Mouse (Mus musculus): ENCODE measurements at regions not wholly inside any gene's neighbourhood (a gene's known extent, or its start where the extent isn't known, plus 50 kb on each side); places are given as distances from the start of the nearest gene placed in this dataset.

DNA sequence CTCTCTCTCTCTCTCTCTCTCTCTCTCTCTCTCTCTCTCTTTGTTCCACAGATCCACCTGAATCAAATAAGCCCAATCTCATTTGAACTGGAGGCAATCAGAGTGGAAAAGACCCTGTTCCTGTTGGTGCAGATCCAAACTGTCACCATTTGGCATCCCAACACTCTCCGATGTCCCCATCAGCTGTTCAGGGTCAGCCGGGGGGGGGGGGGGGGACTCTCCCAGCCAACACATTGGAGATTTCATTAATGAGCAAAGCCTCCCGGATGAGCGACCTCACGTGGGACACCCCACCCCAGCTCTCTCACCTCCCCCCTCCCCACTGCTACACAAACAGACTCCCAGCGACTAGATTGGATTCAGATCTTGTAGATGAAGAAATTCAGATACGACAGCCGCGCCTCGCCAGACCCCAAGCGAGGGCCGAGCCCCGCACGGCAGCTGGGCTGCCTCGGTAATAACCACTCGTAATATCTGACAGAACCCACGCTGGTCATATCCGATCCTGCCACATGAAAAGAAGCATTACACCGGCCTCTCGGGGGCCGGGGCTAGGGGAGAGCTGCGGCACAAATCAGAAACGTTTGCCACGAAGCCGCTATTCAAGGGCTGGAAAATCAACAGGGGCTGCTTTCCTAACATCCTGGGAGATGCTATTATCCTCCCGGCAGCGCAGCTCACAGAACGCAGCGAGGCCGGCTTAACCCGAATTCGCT lies 164.2 kb downstream of the H2al1j start:
- no peak overlapping the region for H3K9ac ChIP-seq (replicated peaks)
- no peak overlapping the region for H3K27ac ChIP-seq
- no peaks in the 10 kb centered on the region for H3K9me3 ChIP-seq (ENCODE audit: control insufficient read depth, low read length)
- ATAC-seq (ENCODE audit: insufficient read depth) (no peak), DNase-seq (ENCODE audit: low read depth in 3 of 3, low spot score in 3 of 3) (no peak)
- no peaks in the 10 kb centered on the region for H3K36me3 ChIP-seq (replicated peaks; ENCODE audit: control insufficient read depth, insufficient read depth, low read depth)
- H3K4me1 ChIP-seq (replicated peaks; ENCODE audit: control insufficient read depth in 2 of 2, insufficient read depth in 2 of 2, low read length in 1 of 2) = no peaks in the 10 kb centered on the region
- no peaks in the 10 kb centered on the region; the same call in 1 of the 2 replicates for H3K27me3 ChIP-seq (ENCODE audit: control insufficient read depth, insufficient read depth, low read length)
- TF ChIP-seq CTCF (IDR thresholded peaks at IDR 0.05; ENCODE audit: low read depth) = no peak
- TF ChIP-seq EP300 (IDR thresholded peaks at IDR 0.05; ENCODE audit: low read depth) = no peak
- H3K4me3 ChIP-seq (ENCODE audit: insufficient read depth in 1 of 2, low read depth in 2 of 2, low read length in 2 of 2) = no peak overlapping the region
- 36% methylated on average over 31 of the region's 32 CpGs for WGBS (ENCODE audit: insufficient replicate concordance)
- H3K4me2 ChIP-seq (ENCODE audit: low read depth) = no peak overlapping the region

DNA sequence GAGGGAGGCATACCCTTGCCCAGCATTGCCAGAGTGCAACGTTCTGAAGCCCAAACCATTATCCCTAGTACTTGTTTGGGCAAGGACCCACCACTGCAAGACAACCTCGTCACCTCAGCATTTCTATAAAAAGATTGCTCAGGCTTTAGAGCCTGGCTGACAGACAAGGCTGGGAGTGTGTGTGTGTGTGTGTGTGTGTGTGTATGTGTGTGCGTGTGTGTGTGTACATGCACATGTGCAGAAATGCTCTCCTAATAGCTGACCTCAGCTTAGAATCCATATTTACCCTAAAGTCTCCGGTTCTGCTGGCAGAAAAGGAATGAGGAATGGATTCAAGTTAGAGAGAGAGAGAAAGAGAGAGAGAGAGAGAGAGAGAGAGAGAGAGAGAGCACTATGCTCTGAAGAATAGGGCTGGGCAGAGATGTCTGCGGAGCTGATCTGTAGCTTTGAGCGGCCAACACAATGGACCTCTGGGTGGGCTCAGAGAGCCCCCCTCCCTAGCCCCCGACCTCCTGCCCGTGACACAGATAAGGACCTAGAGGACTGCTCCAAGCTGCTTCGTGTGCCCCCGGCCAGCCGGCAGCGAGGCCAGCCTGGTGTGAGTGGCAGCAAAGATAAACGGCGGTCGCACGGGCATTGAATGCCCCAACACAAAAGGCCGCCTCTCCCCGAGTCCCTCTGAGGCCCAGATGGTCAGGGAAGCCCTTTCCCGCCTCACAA lies 166.1 kb downstream of the H2al1j start:
- Histone ChIP-seq H3K4me2 (ENCODE audit: low read depth) (no peak overlapping the region), H3K4me1 (replicated peaks; ENCODE audit: control insufficient read depth in 2 of 2, insufficient read depth in 2 of 2, low read length in 1 of 2) (no peaks in the 10 kb centered on the region), H3K27ac (no peak overlapping the region), H3K36me3 (replicated peaks; ENCODE audit: control insufficient read depth, insufficient read depth, low read depth) (no peaks in the 10 kb centered on the region), H3K4me3 (ENCODE audit: insufficient read depth in 1 of 2, low read depth in 2 of 2, low read length in 2 of 2) (no peak overlapping the region), H3K9ac (replicated peaks) (no peak overlapping the region), H3K27me3 (ENCODE audit: control insufficient read depth, insufficient read depth, low read length) (no peaks in the 10 kb centered on the region; the same call in 1 of the 2 replicates), H3K9me3 (ENCODE audit: control insufficient read depth, low read length) (no peaks in the 10 kb centered on the region)
- ATAC-seq (ENCODE audit: insufficient read depth) (no peak), DNase-seq (ENCODE audit: low read depth in 3 of 3, low spot score in 3 of 3) (no peak)
- WGBS (ENCODE audit: insufficient replicate concordance) = 29% methylated on average over 19 of the region's 19 CpGs
- no peak for TF ChIP-seq CTCF (IDR thresholded peaks at IDR 0.05; ENCODE audit: low read depth)
- no peak for TF ChIP-seq EP300 (IDR thresholded peaks at IDR 0.05; ENCODE audit: low read depth)

DNA sequence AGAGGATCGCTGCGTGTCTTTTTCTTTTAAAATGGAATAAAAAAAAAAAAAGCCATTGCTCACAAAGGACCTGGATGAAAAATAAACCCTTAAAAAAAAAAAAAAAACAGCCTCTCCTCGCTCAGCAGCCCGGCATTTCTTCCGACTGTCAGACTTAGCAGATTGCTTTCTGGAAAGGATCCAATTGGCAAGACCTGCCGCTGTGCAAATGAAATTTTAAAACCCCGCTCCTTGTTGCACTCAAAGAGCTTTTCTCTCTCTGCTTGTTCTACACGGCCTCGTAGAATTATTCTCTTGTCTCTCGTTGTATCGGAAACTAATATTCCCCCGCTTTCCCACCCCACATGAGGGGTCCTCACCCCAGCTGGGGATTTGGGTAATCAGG lies 166.6 kb downstream of the H2al1j start:
- Histone ChIP-seq H3K27ac (no peak overlapping the region), H3K4me3 (ENCODE audit: insufficient read depth in 1 of 2, low read depth in 2 of 2, low read length in 2 of 2) (no peak overlapping the region), H3K36me3 (replicated peaks; ENCODE audit: control insufficient read depth, insufficient read depth, low read depth) (no peaks in the 10 kb centered on the region), H3K27me3 (ENCODE audit: control insufficient read depth, insufficient read depth, low read length) (no peaks in the 10 kb centered on the region; the same call in 1 of the 2 replicates), H3K4me1 (replicated peaks; ENCODE audit: control insufficient read depth in 2 of 2, insufficient read depth in 2 of 2, low read length in 1 of 2) (no peaks in the 10 kb centered on the region), H3K9ac (replicated peaks) (no peak overlapping the region), H3K9me3 (ENCODE audit: control insufficient read depth, low read length) (no peaks in the 10 kb centered on the region), H3K4me2 (ENCODE audit: low read depth) (no peak overlapping the region)
- TF ChIP-seq EP300 (IDR thresholded peaks at IDR 0.05; ENCODE audit: low read depth) (no peak), CTCF (IDR thresholded peaks at IDR 0.05; ENCODE audit: low read depth) (no peak)
- WGBS (ENCODE audit: insufficient replicate concordance) = 36% methylated on average over 12 of the region's 12 CpGs
- no peak for ATAC-seq (ENCODE audit: insufficient read depth)
- DNase-seq (ENCODE audit: low read depth in 3 of 3, low spot score in 3 of 3) = no peak

DNA sequence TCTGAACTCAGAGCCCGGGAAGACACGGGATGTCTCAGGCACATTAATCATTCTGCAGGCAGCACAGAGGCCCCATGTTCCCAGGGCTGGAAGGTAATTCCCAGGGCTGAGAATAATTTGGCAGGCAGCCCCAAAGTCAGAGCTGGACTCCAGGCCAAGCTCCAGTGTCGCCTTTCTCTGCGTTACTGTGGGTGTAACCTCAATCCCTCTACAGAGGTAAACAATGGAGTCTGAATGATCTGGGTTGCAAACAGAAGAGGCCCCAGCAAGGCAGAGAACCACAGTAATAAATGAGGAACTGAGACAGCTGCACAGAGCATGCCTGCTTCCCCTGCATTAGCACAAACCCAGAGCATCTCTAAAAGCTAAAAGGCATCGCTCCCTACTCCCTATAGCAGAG lies 184.8 kb downstream of the H2al1j start:
- Histone ChIP-seq H3K36me3 (replicated peaks; ENCODE audit: control insufficient read depth, insufficient read depth, low read depth) (no peaks in the 10 kb centered on the region), H3K9ac (replicated peaks) (no peak overlapping the region), H3K27ac (no peak overlapping the region), H3K4me3 (ENCODE audit: insufficient read depth in 1 of 2, low read depth in 2 of 2, low read length in 2 of 2) (no peak overlapping the region), H3K9me3 (ENCODE audit: control insufficient read depth, low read length) (no peaks in the 10 kb centered on the region), H3K4me1 (replicated peaks; ENCODE audit: control insufficient read depth in 2 of 2, insufficient read depth in 2 of 2, low read length in 1 of 2) (no peaks in the 10 kb centered on the region), H3K4me2 (ENCODE audit: low read depth) (no peak overlapping the region), H3K27me3 (ENCODE audit: control insufficient read depth, insufficient read depth, low read length) (no peaks in the 10 kb centered on the region)
- no peak for TF ChIP-seq CTCF (IDR thresholded peaks at IDR 0.05; ENCODE audit: low read depth)
- TF ChIP-seq EP300 (IDR thresholded peaks at IDR 0.05; ENCODE audit: low read depth) = no peak
- DNase-seq (ENCODE audit: low read depth in 3 of 3, low spot score in 3 of 3) = no peak
- WGBS (ENCODE audit: insufficient replicate concordance) = 51% methylated on average over 5 of the region's 5 CpGs
- no peak for ATAC-seq (ENCODE audit: insufficient read depth)

DNA sequence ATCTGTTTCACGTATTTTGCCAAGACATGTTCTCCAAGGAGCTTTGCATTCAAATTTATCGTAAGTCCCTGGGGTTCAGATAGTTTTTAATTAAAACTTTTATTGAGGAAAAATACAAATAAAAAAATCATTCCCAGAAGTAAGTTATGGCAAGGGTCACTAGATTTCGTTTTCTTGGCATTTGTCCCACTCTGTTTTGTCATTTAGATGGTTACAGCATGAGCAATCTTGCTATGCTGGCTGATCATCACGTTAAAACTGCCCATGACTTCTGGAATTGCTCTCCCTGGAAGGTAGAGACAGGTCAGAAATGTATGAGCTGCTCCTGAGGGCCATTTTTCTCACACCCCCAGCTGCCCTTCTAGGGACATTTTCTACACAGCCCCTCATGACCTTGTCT lies 185.3 kb downstream of the H2al1j start:
- Histone ChIP-seq H3K4me2 (ENCODE audit: low read depth) (no peak overlapping the region), H3K27ac (no peak overlapping the region), H3K9ac (replicated peaks) (no peak overlapping the region), H3K9me3 (ENCODE audit: control insufficient read depth, low read length) (no peaks in the 10 kb centered on the region), H3K27me3 (ENCODE audit: control insufficient read depth, insufficient read depth, low read length) (no peaks in the 10 kb centered on the region), H3K36me3 (replicated peaks; ENCODE audit: control insufficient read depth, insufficient read depth, low read depth) (no peaks in the 10 kb centered on the region), H3K4me3 (ENCODE audit: insufficient read depth in 1 of 2, low read depth in 2 of 2, low read length in 2 of 2) (no peak overlapping the region), H3K4me1 (replicated peaks; ENCODE audit: control insufficient read depth in 2 of 2, insufficient read depth in 2 of 2, low read length in 1 of 2) (no peaks in the 10 kb centered on the region)
- DNase-seq (ENCODE audit: low read depth in 3 of 3, low spot score in 3 of 3) = no peak
- WGBS (ENCODE audit: insufficient replicate concordance) = 49% methylated on average over 4 of the region's 4 CpGs
- no peak for TF ChIP-seq CTCF (IDR thresholded peaks at IDR 0.05; ENCODE audit: low read depth)
- no peak for TF ChIP-seq EP300 (IDR thresholded peaks at IDR 0.05; ENCODE audit: low read depth)
- ATAC-seq (ENCODE audit: insufficient read depth) = no peak

Measured in liver, embryonic 14.5 days (tissue).